Mouse (Mus musculus): ENCODE measurements around the gene Igdcc4.

GRCm38 (mm10) chr9:65131717-65132116 is 30.4 kb downstream of the Igdcc4 start:
- TF ChIP-seq ZC3H11A (IDR thresholded peaks at IDR 0.05; ENCODE audit: borderline replicate concordance, low read depth, low read length) (no peak), CHD2 (IDR thresholded peaks at IDR 0.05; ENCODE audit: low read depth, low read length) (no peak), ZNF384 (IDR thresholded peaks at IDR 0.05; ENCODE audit: low read depth, low read length) (no peak)
